Mouse (Mus musculus): ENCODE measurements around the gene Flt4.

Flt4 gene

DNA sequence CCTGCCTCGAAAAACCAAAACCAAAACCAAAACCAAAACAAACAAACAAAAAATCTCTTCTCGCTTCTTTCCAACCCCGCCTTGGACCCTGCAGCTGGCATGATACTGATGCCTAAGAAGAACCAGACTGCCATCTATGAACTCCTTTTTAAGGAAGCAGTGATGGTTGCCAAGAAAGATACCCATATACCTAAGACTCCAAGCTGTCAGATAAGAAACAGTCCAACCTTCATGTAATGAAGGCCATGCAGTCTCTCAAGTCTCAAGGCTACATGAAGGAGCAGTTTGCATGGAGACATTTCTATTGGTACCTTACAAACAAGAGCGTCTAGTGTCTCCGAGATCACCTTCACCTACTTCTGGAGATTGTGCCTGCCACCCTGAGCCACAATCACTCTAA lies 88.7 kb downstream of the Flt4 start:
- DNase-seq (ENCODE audit: low read depth, low spot score) = no peak

DNA sequence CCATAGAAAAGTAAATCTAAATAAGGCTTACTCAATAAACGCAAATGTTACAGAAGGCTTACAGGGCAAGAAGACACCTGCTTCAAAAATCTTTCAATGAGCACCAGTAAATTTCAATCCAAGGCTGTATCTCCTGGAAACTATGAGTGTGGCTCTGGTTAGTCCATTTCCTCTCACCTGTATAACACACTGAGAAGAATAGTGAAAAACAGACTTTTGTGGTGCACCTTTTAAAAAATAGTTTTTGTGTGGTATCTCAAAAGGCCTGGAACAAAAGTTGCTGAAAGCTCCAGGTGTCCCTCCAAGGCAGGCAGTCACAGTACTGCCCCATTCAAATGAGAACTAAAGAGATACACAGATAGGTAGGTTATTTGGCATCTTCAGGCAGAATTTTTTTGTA lies 90.0 kb downstream of the Flt4 start:
- DNase-seq (ENCODE audit: low read depth, low spot score) = no peak

DNA sequence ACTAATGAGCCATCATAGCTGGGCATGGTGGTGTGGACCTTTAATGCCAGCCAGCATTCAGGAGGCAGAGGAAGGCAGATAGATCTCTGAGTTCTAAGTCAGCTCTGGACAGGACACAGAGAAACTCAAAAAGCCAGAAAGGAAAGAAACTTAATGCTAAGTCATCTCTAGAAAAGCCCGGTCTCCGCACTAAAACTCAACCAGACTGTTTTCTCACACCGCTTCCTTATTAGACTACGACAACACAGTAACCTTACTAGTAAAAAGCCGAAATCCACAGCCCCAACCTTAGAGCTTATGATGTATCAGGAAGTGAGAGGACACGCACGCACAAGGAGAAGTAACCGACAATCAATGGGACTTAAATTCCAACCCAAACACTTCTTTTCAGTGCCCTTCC lies 93.0 kb downstream of the Flt4 start:
- no peak for DNase-seq (ENCODE audit: low read depth, low spot score)
